Mouse (Mus musculus) olfactory bulb, adult 2 months (tissue): ENCODE results near the gene Car14.

ENCODE experiments used
- CTCF ChIP-seq: fragments of 200-500 bp; IDR thresholded peaks from 2 replicates; pipeline ENCODE4 v1.5.1; 2012; ENCODE audit warnings: low read depth, mild to moderate bottlenecking, low read length, moderate library complexity; ENCODE audit not compliant: insufficient read depth
- POLR2A ChIP-seq: fragments of 200-500 bp; IDR thresholded peaks from 2 replicates; pipeline ENCODE4 v1.6.1; 2012; ENCODE audit warnings: mild to moderate bottlenecking, low read depth, low read length, moderate library complexity; ENCODE audit not compliant: insufficient read depth

DNA sequence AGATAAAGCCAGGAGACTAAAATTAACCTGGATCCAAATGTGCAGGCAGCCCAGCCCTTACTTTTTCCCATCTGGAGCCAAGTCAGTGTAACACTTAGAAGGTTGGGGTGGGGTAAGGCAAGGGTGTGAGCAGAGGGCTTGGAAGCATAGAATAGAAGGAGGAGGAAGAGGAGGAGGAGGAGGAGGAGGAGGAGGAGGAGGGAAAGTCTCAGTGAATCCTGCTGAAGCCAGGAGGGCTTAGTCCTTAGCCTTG is 2.2 kb downstream of the Car14 start:
- TF ChIP-seq POLR2A = no peak
- no peak for TF ChIP-seq CTCF
